Mouse (Mus musculus) ES-Bruce4 (cell line): ENCODE results near the gene Pnpo.

ENCODE experiments used
- CTCF ChIP-seq: IDR thresholded peaks from one replicate; pipeline ENCODE4 v1.8.1; 2011; ENCODE audit warnings: low read depth, low read length
- EP300 ChIP-seq: IDR thresholded peaks from 2 replicates; pipeline ENCODE4 v1.6.1; 2011; ENCODE audit warnings: low read depth, low read length; ENCODE audit not compliant: insufficient read depth
- POLR2A ChIP-seq: IDR thresholded peaks from one replicate; pipeline ENCODE4 v1.8.1; 2011; ENCODE audit warnings: low read length; ENCODE audit not compliant: insufficient read depth

DNA sequence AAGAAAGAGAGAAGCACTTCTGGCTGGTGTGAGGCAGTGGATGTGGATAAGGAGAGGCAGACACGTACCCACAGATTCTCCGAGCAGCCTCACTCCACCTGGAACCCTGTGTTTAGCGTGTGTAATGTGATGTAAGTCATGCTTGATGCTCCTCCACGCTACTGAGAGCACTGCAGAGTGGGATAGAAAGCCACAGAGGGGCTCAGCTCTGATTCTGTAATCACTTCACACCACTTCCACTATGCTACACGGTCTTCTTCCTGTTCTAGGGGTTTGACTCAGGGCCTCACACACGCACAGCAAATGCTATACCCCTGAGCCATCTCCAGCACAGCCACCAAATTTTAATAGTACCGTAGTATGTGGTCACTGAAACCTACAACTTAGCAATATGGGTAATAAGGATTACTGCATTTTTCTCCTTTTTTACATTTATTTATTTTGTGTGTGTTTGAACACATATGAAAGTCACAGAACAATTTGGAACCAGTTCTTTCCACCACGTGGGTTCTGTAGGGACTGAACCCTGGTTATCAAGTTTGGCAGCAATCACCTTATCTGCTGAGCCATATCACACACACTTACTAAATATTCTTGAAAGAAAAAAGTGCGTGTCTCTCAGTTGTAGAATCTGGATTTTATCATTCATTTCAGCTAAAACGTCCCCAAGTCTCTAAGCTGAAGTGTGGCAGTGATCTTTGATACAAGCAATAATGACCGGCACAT, 23.9 kb upstream of the Pnpo start:
- TF ChIP-seq POLR2A = no peak
- TF ChIP-seq CTCF = no peak
- no peak for TF ChIP-seq EP300
